Mouse (Mus musculus): ENCODE results near the gene Mrnip. TPM values are rescaled to one million over a fixed set of nuclear protein-coding genes. Genes with fewer than 3 reads are reported as not detected.

The Mrnip gene
- polyA plus RNA-seq, 2 experiments: 16.8 to 17.6 TPM

- H3K27ac ChIP-seq (replicated peaks; ENCODE audit: low read depth, low read length): no peak overlapping the region
- H3K27me3 ChIP-seq (ENCODE audit: control insufficient read depth, insufficient read depth, low read length): no peaks in the 10 kb centered on the region
- no peaks in the 10 kb centered on the region for H3K4me1 ChIP-seq (ENCODE audit: control insufficient read depth, insufficient read depth, low read length)
- no peak for TF ChIP-seq POLR2A (IDR thresholded peaks at IDR 0.05; ENCODE audit: borderline replicate concordance, extremely low read depth, insufficient read depth, insufficient read length)
- no peak overlapping the region for H3K4me2 ChIP-seq (replicated peaks; ENCODE audit: low read depth, low read length, severe bottlenecking)
- no peak for DNase-seq (ENCODE audit: low spot score)
- 84% methylated on average over 4 of the region's 4 CpGs for WGBS
- ATAC-seq (ENCODE audit: low FRiP score, low read depth): no peak
- H3K4me3 ChIP-seq (replicated peaks; ENCODE audit: low read length): no peak overlapping the region
- H3K36me3 ChIP-seq (ENCODE audit: control insufficient read depth, insufficient read depth, low read length): peaks cover 97% of the 10 kb centered on the region
- H3K9ac ChIP-seq (ENCODE audit: low read depth, low read length, severe bottlenecking): no peak overlapping the region
- no peaks in the 10 kb centered on the region for H3K9me3 ChIP-seq (ENCODE audit: control insufficient read depth, low read length)
Observed at GRCm38 (mm10) chr11:50159347-50159746, 14.9 kb upstream of the Mrnip start.

- Histone ChIP-seq H3K9ac (ENCODE audit: low read depth, low read length, severe bottlenecking) (no peak overlapping the region), H3K4me1 (ENCODE audit: control insufficient read depth, insufficient read depth, low read length) (no peaks in the 10 kb centered on the region), H3K4me3 (replicated peaks; ENCODE audit: low read length) (no peak overlapping the region), H3K27me3 (ENCODE audit: control insufficient read depth, insufficient read depth, low read length) (no peaks in the 10 kb centered on the region), H3K36me3 (ENCODE audit: control insufficient read depth, insufficient read depth, low read length) (peaks cover 92% of the 10 kb centered on the region), H3K9me3 (ENCODE audit: control insufficient read depth, low read length) (no peaks in the 10 kb centered on the region), H3K27ac (replicated peaks; ENCODE audit: low read depth, low read length) (no peak overlapping the region), H3K4me2 (replicated peaks; ENCODE audit: low read depth, low read length, severe bottlenecking) (no peak overlapping the region)
- TF ChIP-seq POLR2A (IDR thresholded peaks at IDR 0.05; ENCODE audit: borderline replicate concordance, extremely low read depth, insufficient read depth, insufficient read length): no peak
- ATAC-seq (ENCODE audit: low FRiP score, low read depth) (no peak), DNase-seq (ENCODE audit: low spot score) (peak; percentile 49)
- WGBS: 72% methylated on average over 10 of the region's 10 CpGs
Observed at GRCm38 (mm10) chr11:50161578-50162304, 12.5 kb upstream of the Mrnip start.

GRCm38 (mm10) chr11:50162338-50163050 lies 11.8 kb upstream of the Mrnip start:
- Histone ChIP-seq H3K36me3 (ENCODE audit: control insufficient read depth, insufficient read depth, low read length) (peaks cover 87% of the 10 kb centered on the region), H3K27ac (replicated peaks; ENCODE audit: low read depth, low read length) (no peak overlapping the region), H3K9ac (ENCODE audit: low read depth, low read length, severe bottlenecking) (no peak overlapping the region), H3K9me3 (ENCODE audit: control insufficient read depth, low read length) (no peaks in the 10 kb centered on the region), H3K4me1 (ENCODE audit: control insufficient read depth, insufficient read depth, low read length) (no peaks in the 10 kb centered on the region), H3K27me3 (ENCODE audit: control insufficient read depth, insufficient read depth, low read length) (no peaks in the 10 kb centered on the region), H3K4me3 (replicated peaks; ENCODE audit: low read length) (no peak overlapping the region), H3K4me2 (replicated peaks; ENCODE audit: low read depth, low read length, severe bottlenecking) (no peak overlapping the region)
- no peak for TF ChIP-seq POLR2A (IDR thresholded peaks at IDR 0.05; ENCODE audit: borderline replicate concordance, extremely low read depth, insufficient read depth, insufficient read length)
- DNase-seq (ENCODE audit: low spot score) (no peak), ATAC-seq (ENCODE audit: low FRiP score, low read depth) (no peak)
- WGBS: 97% methylated on average over 3 of the region's 3 CpGs

GRCm38 (mm10) chr11:50168352-50168751 lies 5.9 kb upstream of the Mrnip start:
- DNase-seq (ENCODE audit: low spot score) (no peak), ATAC-seq (ENCODE audit: low FRiP score, low read depth) (no peak)
- H3K4me1 ChIP-seq (ENCODE audit: control insufficient read depth, insufficient read depth, low read length): no peaks in the 10 kb centered on the region
- no peaks in the 10 kb centered on the region for H3K27me3 ChIP-seq (ENCODE audit: control insufficient read depth, insufficient read depth, low read length)
- H3K4me3 ChIP-seq (replicated peaks; ENCODE audit: low read length): no peak overlapping the region
- no peaks in the 10 kb centered on the region for H3K9me3 ChIP-seq (ENCODE audit: control insufficient read depth, low read length)
- 89% methylated on average over 5 of the region's 5 CpGs for WGBS
- H3K9ac ChIP-seq (ENCODE audit: low read depth, low read length, severe bottlenecking): no peak overlapping the region
- H3K36me3 ChIP-seq (ENCODE audit: control insufficient read depth, insufficient read depth, low read length): peaks cover 70% of the 10 kb centered on the region
- TF ChIP-seq POLR2A (IDR thresholded peaks at IDR 0.05; ENCODE audit: borderline replicate concordance, extremely low read depth, insufficient read depth, insufficient read length): no peak
- no peak overlapping the region for H3K27ac ChIP-seq (replicated peaks; ENCODE audit: low read depth, low read length)
- H3K4me2 ChIP-seq (replicated peaks; ENCODE audit: low read depth, low read length, severe bottlenecking): no peak overlapping the region

- H3K27ac ChIP-seq (replicated peaks; ENCODE audit: low read depth, low read length): no peak overlapping the region
Observed at GRCm38 (mm10) chr11:50174730-50175187, 515 bp downstream of the Mrnip start.

More at GRCm38 (mm10) chr11:50174730-50175187, 515 bp downstream of the Mrnip start:
- peak; percentile 90; the same call in 1 of the 2 replicates for TF ChIP-seq POLR2A (IDR thresholded peaks at IDR 0.05; ENCODE audit: borderline replicate concordance, extremely low read depth, insufficient read depth, insufficient read length)
- Histone ChIP-seq H3K9ac (ENCODE audit: low read depth, low read length, severe bottlenecking) (peak overlapping the region; percentile 66), H3K27me3 (ENCODE audit: control insufficient read depth, insufficient read depth, low read length) (no peaks in the 10 kb centered on the region), H3K4me3 (replicated peaks; ENCODE audit: low read length) (peak overlapping the region; percentile 58), H3K36me3 (ENCODE audit: control insufficient read depth, insufficient read depth, low read length) (peaks cover 24% of the 10 kb centered on the region), H3K4me1 (ENCODE audit: control insufficient read depth, insufficient read depth, low read length) (peaks cover 6% of the 10 kb centered on the region; the same call in 1 of the 2 replicates), H3K9me3 (ENCODE audit: control insufficient read depth, low read length) (no peaks in the 10 kb centered on the region), H3K4me2 (replicated peaks; ENCODE audit: low read depth, low read length, severe bottlenecking) (peak overlapping the region; percentile 56)
- under 1% methylated on average over 26 of the region's 27 CpGs for WGBS
- DNase-seq (ENCODE audit: low spot score) (peak; percentile 99), ATAC-seq (ENCODE audit: low FRiP score, low read depth) (peak; percentile 99)
